Mouse (Mus musculus) neural tube, embryonic 13.5 days (tissue): ENCODE results near the gene Ostf1. TPM values are rescaled to one million over a fixed set of nuclear protein-coding genes. Genes with fewer than 3 reads are reported as not detected.
A peak's percentile ranks its signal among the peaks of the same experiment; 100 is the strongest.

Experiments used
- ATAC-seq: fragments of 200-750 bp; cut with Nextera tagmentation; 2 replicates; pipeline ENCODE4 v1.8.0; 2017; ENCODE audit warnings: low read depth, mild to moderate bottlenecking, moderate TSS enrichment, moderate library complexity
- H3K27ac ChIP-seq: fragments of 300-500 bp; sonication (generic); replicated peaks from 2 replicates; pipeline ENCODE4 v1.5.1; 2015; ENCODE audit warnings: moderate library complexity, mild to moderate bottlenecking, inconsistent platforms
- H3K27me3 ChIP-seq: fragments of 300-500 bp; sonication (generic); 2 replicates; pipeline ENCODE4 v1.6.1; 2015; ENCODE audit warnings: mild to moderate bottlenecking, inconsistent platforms
- H3K36me3 ChIP-seq: fragments of 300-500 bp; sonication (generic); 2 replicates; pipeline ENCODE4 v1.6.1; 2015; ENCODE audit warnings: mild to moderate bottlenecking, inconsistent platforms
- H3K4me1 ChIP-seq: fragments of 300-500 bp; sonication (generic); replicated peaks from 2 replicates; pipeline ENCODE4 v1.6.1; 2015; ENCODE audit warnings: inconsistent platforms
- H3K4me2 ChIP-seq: fragments of 300-500 bp; sonication (generic); 2 replicates; pipeline ENCODE4 v1.6.1; 2015; ENCODE audit warnings: inconsistent platforms, mild to moderate bottlenecking, moderate library complexity
- H3K4me3 ChIP-seq: fragments of 300-500 bp; sonication (generic); 2 replicates; pipeline ENCODE4 v1.5.1; 2015; ENCODE audit warnings: mild to moderate bottlenecking, inconsistent platforms
- H3K9ac ChIP-seq: fragments of 300-500 bp; sonication (generic); 2 replicates; pipeline ENCODE4 v1.6.1; 2015; ENCODE audit warnings: moderate library complexity, mild to moderate bottlenecking, inconsistent platforms
- H3K9me3 ChIP-seq: fragments of 300-500 bp; sonication (generic); 2 replicates; pipeline ENCODE4 v1.6.1; 2016; ENCODE audit warnings: inconsistent platforms
- WGBS: fragments of 180-500 bp; shearing (Covaris S2); methylation state at CpG from one replicate; pipeline ENCODE4 v1.1.7; 2015; 5-methylcytosine and 5-hydroxymethylcytosine counted together
- polyA plus RNA-seq: library from polyadenylated mRNA; unstranded; fragments of >200 nt; fragmentation: Nextera tagmentation; extraction: Ambion mirVana; gene quantifications from 2 replicates; pipeline ENCODE4 v1.2.1, GENCODE M21; 2015

The Ostf1 gene
- 52.3 and 58.8 TPM in 2 replicates for polyA plus RNA-seq

GRCm38 (mm10) chr19:18631644-18632219 is at the start of gene Ostf1, which contains the start of gene Nmrk1:
Gene Ostf1 (minus strand): TSS chr19:18631823.
Gene Nmrk1 (plus strand): TSS chr19:18631950.
- H3K36me3 ChIP-seq, result no peaks in the 10 kb centered on the region
- peak within 1 kb of the TSS; percentile 72 for H3K9ac ChIP-seq
- H3K9me3 ChIP-seq, result no peaks in the 10 kb centered on the region
- H3K27ac ChIP-seq, result peak within 1 kb of the TSS; percentile 66
- peaks cover 18% of the 10 kb centered on the region for H3K4me1 ChIP-seq
- ATAC-seq, result peak; percentile 99
- H3K4me2 ChIP-seq, result peak within 1 kb of the TSS; percentile 80
- WGBS, result under 1% methylated on average over 49 of the region's 51 CpGs
- peak within 1 kb of the TSS; percentile 70 for H3K4me3 ChIP-seq
- peaks cover 10% of the 10 kb centered on the region; the same call in 1 of the 2 replicates for H3K27me3 ChIP-seq

- Histone ChIP-seq H3K9ac (peak overlapping the region; percentile 51; the same call in 1 of the 2 replicates), H3K9me3 (no peaks in the 10 kb centered on the region), H3K4me2 (peak overlapping the region; percentile 75), H3K27ac (no peak overlapping the region), H3K4me3 (peak overlapping the region; percentile 14; the same call in 1 of the 2 replicates), H3K36me3 (no peaks in the 10 kb centered on the region), H3K4me1 (peaks cover 26% of the 10 kb centered on the region), H3K27me3 (no peaks in the 10 kb centered on the region)
- 10% methylated on average over 4 of the region's 4 CpGs for WGBS
- no peak for ATAC-seq
Measured at GRCm38 (mm10) chr19:18673116-18673515, 41.5 kb upstream of the Ostf1 start.

GRCm38 (mm10) chr19:18672498-18672897 is 40.9 kb upstream of the Ostf1 start:
- Histone ChIP-seq H3K9ac (peak overlapping the region; percentile 31; the same call in 1 of the 2 replicates), H3K9me3 (no peaks in the 10 kb centered on the region), H3K4me3 (peak overlapping the region; percentile 81), H3K27ac (no peak overlapping the region), H3K4me2 (peak overlapping the region; percentile 75), H3K4me1 (peaks cover 26% of the 10 kb centered on the region), H3K27me3 (no peaks in the 10 kb centered on the region), H3K36me3 (no peaks in the 10 kb centered on the region)
- no peak for ATAC-seq
- 57% methylated on average over 3 of the region's 3 CpGs for WGBS

- peaks cover 26% of the 10 kb centered on the region for H3K4me1 ChIP-seq
- H3K4me3 ChIP-seq, result peak overlapping the region; percentile 81
- under 1% methylated on average over 61 of the region's 64 CpGs for WGBS
- peak overlapping the region; percentile 84 for H3K9ac ChIP-seq
- H3K27me3 ChIP-seq, result no peaks in the 10 kb centered on the region
- H3K36me3 ChIP-seq, result no peaks in the 10 kb centered on the region
- peak; percentile 81 for ATAC-seq
- no peaks in the 10 kb centered on the region for H3K9me3 ChIP-seq
- H3K27ac ChIP-seq, result peak overlapping the region; percentile 81
- peak overlapping the region; percentile 75 for H3K4me2 ChIP-seq
Measured at GRCm38 (mm10) chr19:18671056-18671741, 39.6 kb upstream of the Ostf1 start.

- Histone ChIP-seq H3K36me3 (no peaks in the 10 kb centered on the region), H3K27ac (peak within 1 kb of the TSS; percentile 81), H3K9me3 (no peaks in the 10 kb centered on the region), H3K27me3 (no peaks in the 10 kb centered on the region), H3K9ac (peak within 1 kb of the TSS; percentile 84), H3K4me1 (peaks cover 26% of the 10 kb centered on the region), H3K4me2 (peak within 1 kb of the TSS; percentile 75), H3K4me3 (peak within 1 kb of the TSS; percentile 81)
- peak; percentile 97 for ATAC-seq
- WGBS, result 1% methylated on average over 40 of the region's 58 CpGs
Measured at GRCm38 (mm10) chr19:18670608-18671007, 39.0 kb upstream of the Ostf1 start, which contains the start of gene Carnmt1. Gene Carnmt1 (plus strand): TSS chr19:18670764.

GRCm38 (mm10) chr19:18669551-18669950 is 37.9 kb upstream of the Ostf1 start:
- Histone ChIP-seq H3K9me3 (no peaks in the 10 kb centered on the region), H3K9ac (no peak overlapping the region), H3K4me1 (peaks cover 26% of the 10 kb centered on the region), H3K4me2 (no peak overlapping the region), H3K27ac (no peak overlapping the region), H3K27me3 (no peaks in the 10 kb centered on the region), H3K4me3 (no peak overlapping the region), H3K36me3 (no peaks in the 10 kb centered on the region)
- WGBS, result 95% methylated on average over 7 of the region's 7 CpGs
- ATAC-seq, result no peak

GRCm38 (mm10) chr19:18666966-18667365 is 35.3 kb upstream of the Ostf1 start:
- ATAC-seq, result no peak
- H3K27ac ChIP-seq, result no peak overlapping the region
- no peaks in the 10 kb centered on the region for H3K27me3 ChIP-seq
- H3K4me3 ChIP-seq, result no peak overlapping the region
- H3K4me2 ChIP-seq, result no peak overlapping the region
- no peaks in the 10 kb centered on the region for H3K9me3 ChIP-seq
- no peaks in the 10 kb centered on the region for H3K36me3 ChIP-seq
- 85% methylated on average over 7 of the region's 7 CpGs for WGBS
- no peak overlapping the region for H3K9ac ChIP-seq
- peaks cover 9% of the 10 kb centered on the region for H3K4me1 ChIP-seq

GRCm38 (mm10) chr19:18663904-18664303 is 32.3 kb upstream of the Ostf1 start:
- Histone ChIP-seq H3K9me3 (no peaks in the 10 kb centered on the region), H3K36me3 (no peaks in the 10 kb centered on the region), H3K4me2 (no peak overlapping the region), H3K9ac (no peak overlapping the region), H3K27me3 (no peaks in the 10 kb centered on the region), H3K4me3 (no peak overlapping the region), H3K27ac (no peak overlapping the region), H3K4me1 (no peaks in the 10 kb centered on the region)
- WGBS, result 51% methylated on average over 2 of the region's 2 CpGs
- no peak for ATAC-seq

- 76% methylated on average over 1 of the region's 1 CpGs for WGBS
- no peaks in the 10 kb centered on the region for H3K4me1 ChIP-seq
- H3K36me3 ChIP-seq, result no peaks in the 10 kb centered on the region
- no peak overlapping the region for H3K27ac ChIP-seq
- H3K4me3 ChIP-seq, result no peak overlapping the region
- H3K9ac ChIP-seq, result no peak overlapping the region
- H3K4me2 ChIP-seq, result no peak overlapping the region
- H3K27me3 ChIP-seq, result no peaks in the 10 kb centered on the region
- ATAC-seq, result no peak
- no peaks in the 10 kb centered on the region for H3K9me3 ChIP-seq
Measured at GRCm38 (mm10) chr19:18661683-18662082, 30.1 kb upstream of the Ostf1 start.

GRCm38 (mm10) chr19:18660466-18660865 is 28.8 kb upstream of the Ostf1 start:
- H3K9ac ChIP-seq, result no peak overlapping the region
- H3K4me2 ChIP-seq, result no peak overlapping the region
- H3K4me3 ChIP-seq, result no peak overlapping the region
- H3K36me3 ChIP-seq, result no peaks in the 10 kb centered on the region
- no peaks in the 10 kb centered on the region for H3K27me3 ChIP-seq
- no peaks in the 10 kb centered on the region for H3K4me1 ChIP-seq
- no peaks in the 10 kb centered on the region for H3K9me3 ChIP-seq
- ATAC-seq, result no peak
- 89% methylated on average over 3 of the region's 3 CpGs for WGBS
- no peak overlapping the region for H3K27ac ChIP-seq

- 40% methylated on average over 1 of the region's 1 CpGs for WGBS
- Histone ChIP-seq H3K27ac (no peak overlapping the region), H3K4me1 (no peaks in the 10 kb centered on the region), H3K9ac (no peak overlapping the region), H3K9me3 (no peaks in the 10 kb centered on the region), H3K36me3 (no peaks in the 10 kb centered on the region), H3K4me3 (no peak overlapping the region), H3K27me3 (no peaks in the 10 kb centered on the region), H3K4me2 (no peak overlapping the region)
- ATAC-seq, result no peak
Measured at GRCm38 (mm10) chr19:18659349-18659748, 27.7 kb upstream of the Ostf1 start.

GRCm38 (mm10) chr19:18658473-18658872 is 26.9 kb upstream of the Ostf1 start:
- no peak overlapping the region for H3K4me2 ChIP-seq
- H3K36me3 ChIP-seq, result no peaks in the 10 kb centered on the region
- no peaks in the 10 kb centered on the region for H3K27me3 ChIP-seq
- H3K4me3 ChIP-seq, result no peak overlapping the region
- WGBS, result 77% methylated on average over 4 of the region's 4 CpGs
- ATAC-seq, result no peak
- no peaks in the 10 kb centered on the region for H3K4me1 ChIP-seq
- H3K27ac ChIP-seq, result no peak overlapping the region
- H3K9me3 ChIP-seq, result no peaks in the 10 kb centered on the region
- no peak overlapping the region for H3K9ac ChIP-seq
